Mouse (Mus musculus): Measurements from ENCODE around the gene Fam98c. TPM values are rescaled to one million over a fixed set of nuclear protein-coding genes. Genes with fewer than 3 reads are reported as not detected.
A peak's percentile ranks its signal among the peaks of the same experiment; 100 is the strongest.

The Fam98c gene
- polyA plus RNA-seq, 1 experiment from 2014 or later: 17.3 TPM

DNA sequence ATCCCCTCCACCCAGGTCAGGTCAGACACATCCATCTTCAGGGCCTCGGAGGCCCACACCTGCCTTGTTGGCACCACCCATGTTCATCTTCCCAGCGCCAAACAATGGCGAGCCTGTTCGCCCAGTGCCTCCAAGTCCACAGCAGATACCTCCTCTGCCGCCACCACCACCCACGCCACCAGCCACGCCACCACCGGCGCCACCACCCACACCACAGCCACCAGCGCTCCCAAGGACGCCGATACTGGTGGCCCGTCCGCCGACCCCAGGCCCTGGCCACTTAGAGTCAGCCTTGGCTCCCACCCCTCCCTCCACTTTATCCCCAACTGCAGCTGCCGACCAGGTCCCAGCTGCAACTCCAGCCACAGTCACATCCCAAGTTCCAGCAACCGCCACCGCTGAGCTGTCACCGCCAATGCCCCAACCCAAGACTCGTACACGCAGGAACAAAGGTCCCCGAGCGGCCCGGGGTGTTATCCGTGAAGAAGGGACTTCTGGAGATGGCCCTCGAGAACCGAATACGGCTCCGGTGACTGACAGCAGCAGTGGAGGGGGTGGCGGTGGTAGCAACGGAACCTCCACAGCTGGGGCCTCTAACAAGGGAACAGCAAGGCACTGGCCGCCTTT lies 16.5 kb upstream of the Fam98c start:
- DNase-seq (ENCODE audit: low spot score) (peak; percentile 46), ATAC-seq (replicated peaks; ENCODE audit: low FRiP score) (no peak)
- Histone ChIP-seq H3K27me3 (replicated peaks; ENCODE audit: control insufficient read depth, insufficient read depth, low read length) (peaks cover 50% of the 10 kb centered on the region), H3K4me1 (replicated peaks; ENCODE audit: control insufficient read depth, insufficient read depth, low read length) (peaks cover 26% of the 10 kb centered on the region), H3K4me2 (peak overlapping the region; percentile 87), H3K4me3 (ENCODE audit: low read depth, low read length) (no peak overlapping the region), H3K36me3 (ENCODE audit: control insufficient read depth, insufficient read depth, low read length) (peaks cover 24% of the 10 kb centered on the region), H3K9ac (ENCODE audit: low read depth, low read length) (no peak overlapping the region), H3K27ac (ENCODE audit: low read depth, low read length) (no peak overlapping the region), H3K9me3 (ENCODE audit: control insufficient read depth, low read length) (no peaks in the 10 kb centered on the region)
- 37% methylated on average over 32 of the region's 32 CpGs for WGBS

DNA sequence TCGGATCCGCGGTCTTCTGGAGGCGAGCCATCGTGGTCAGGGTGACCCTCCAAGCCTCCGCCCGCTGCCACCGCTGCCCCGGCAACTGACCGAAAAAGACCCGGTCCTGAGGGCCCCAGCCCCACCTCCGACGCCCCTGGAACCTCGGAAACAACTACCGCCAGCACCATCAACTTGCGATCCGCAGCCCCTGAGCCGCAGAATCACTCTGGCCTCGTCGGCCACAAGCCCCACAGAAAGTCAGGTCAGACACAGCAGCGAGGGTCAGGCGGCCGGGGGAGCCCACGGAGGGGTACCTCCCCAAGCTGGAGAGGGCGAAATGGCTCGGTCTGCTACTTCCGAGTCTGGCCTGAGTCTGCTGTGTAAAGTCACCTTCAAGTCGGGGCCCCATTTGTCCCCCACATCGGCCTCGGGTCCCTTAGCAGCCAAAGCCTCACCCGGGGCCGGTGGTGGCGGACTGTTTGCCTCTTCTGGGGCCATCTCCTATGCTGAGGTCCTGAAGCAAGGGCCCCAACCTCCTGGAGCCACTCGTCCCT lies 15.6 kb upstream of the Fam98c start:
- Histone ChIP-seq H3K36me3 (ENCODE audit: control insufficient read depth, insufficient read depth, low read length) (peaks cover 24% of the 10 kb centered on the region), H3K9ac (ENCODE audit: low read depth, low read length) (peak overlapping the region; percentile 56), H3K4me1 (replicated peaks; ENCODE audit: control insufficient read depth, insufficient read depth, low read length) (peaks cover 26% of the 10 kb centered on the region), H3K9me3 (ENCODE audit: control insufficient read depth, low read length) (no peaks in the 10 kb centered on the region), H3K27me3 (replicated peaks; ENCODE audit: control insufficient read depth, insufficient read depth, low read length) (peaks cover 56% of the 10 kb centered on the region), H3K4me3 (ENCODE audit: low read depth, low read length) (peak overlapping the region; percentile 52), H3K4me2 (peak overlapping the region; percentile 87), H3K27ac (ENCODE audit: low read depth, low read length) (no peak overlapping the region)
- ATAC-seq (replicated peaks; ENCODE audit: low FRiP score) (no peak), DNase-seq (ENCODE audit: low spot score) (no peak)
- WGBS: 8% methylated on average over 34 of the region's 34 CpGs

DNA sequence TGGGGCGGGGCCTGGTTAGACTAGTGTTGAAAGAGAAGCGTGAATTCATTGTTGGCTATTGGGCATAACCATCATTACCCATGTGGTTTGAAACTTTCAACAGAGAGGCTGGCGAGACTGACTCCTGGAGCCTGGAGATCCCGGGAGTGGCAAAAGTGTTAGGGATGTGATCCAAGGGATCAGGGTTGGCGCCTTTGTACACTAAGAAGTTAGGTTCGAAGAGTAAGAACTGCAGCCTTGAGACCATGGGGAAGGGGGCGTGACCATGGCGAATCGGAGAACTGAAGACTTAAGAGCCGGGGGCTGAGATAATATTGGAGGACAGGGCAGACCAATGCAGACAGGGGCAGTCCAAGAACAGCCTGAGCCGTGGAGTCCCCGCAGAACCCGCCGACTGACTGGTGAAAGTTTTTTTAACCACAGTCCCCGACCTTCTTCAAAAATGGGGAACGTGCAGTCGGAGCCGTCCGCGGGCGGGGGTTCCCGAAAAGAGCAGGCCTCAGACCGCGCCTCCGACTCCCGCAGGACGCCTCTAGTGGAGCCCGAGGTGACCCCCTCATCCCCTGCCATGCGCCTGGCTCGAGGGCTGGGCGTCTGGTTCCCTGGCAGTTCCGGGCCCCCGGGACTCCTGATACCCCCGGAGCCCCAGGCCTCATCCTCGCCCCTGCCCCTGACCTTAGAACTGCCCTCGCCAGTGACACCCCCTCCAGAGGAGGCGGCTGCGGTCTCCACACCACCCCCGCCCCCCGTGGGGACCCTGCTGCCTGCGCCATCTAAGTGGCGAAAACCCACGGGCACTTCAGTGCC lies 14.9 kb upstream of the Fam98c start:
- peaks cover 56% of the 10 kb centered on the region for H3K27me3 ChIP-seq (replicated peaks; ENCODE audit: control insufficient read depth, insufficient read depth, low read length)
- H3K4me1 ChIP-seq (replicated peaks; ENCODE audit: control insufficient read depth, insufficient read depth, low read length): peaks cover 26% of the 10 kb centered on the region
- WGBS: 2% methylated on average over 43 of the region's 43 CpGs
- no peaks in the 10 kb centered on the region for H3K9me3 ChIP-seq (ENCODE audit: control insufficient read depth, low read length)
- peak overlapping the region; percentile 52 for H3K4me3 ChIP-seq (ENCODE audit: low read depth, low read length)
- H3K4me2 ChIP-seq: peak overlapping the region; percentile 87
- ATAC-seq (replicated peaks; ENCODE audit: low FRiP score): peak; percentile 15; the same call in 1 of the 2 replicates
- H3K36me3 ChIP-seq (ENCODE audit: control insufficient read depth, insufficient read depth, low read length): peaks cover 21% of the 10 kb centered on the region
- H3K27ac ChIP-seq (ENCODE audit: low read depth, low read length): no peak overlapping the region
- DNase-seq (ENCODE audit: low spot score): no peak
- peak overlapping the region; percentile 56 for H3K9ac ChIP-seq (ENCODE audit: low read depth, low read length)

DNA sequence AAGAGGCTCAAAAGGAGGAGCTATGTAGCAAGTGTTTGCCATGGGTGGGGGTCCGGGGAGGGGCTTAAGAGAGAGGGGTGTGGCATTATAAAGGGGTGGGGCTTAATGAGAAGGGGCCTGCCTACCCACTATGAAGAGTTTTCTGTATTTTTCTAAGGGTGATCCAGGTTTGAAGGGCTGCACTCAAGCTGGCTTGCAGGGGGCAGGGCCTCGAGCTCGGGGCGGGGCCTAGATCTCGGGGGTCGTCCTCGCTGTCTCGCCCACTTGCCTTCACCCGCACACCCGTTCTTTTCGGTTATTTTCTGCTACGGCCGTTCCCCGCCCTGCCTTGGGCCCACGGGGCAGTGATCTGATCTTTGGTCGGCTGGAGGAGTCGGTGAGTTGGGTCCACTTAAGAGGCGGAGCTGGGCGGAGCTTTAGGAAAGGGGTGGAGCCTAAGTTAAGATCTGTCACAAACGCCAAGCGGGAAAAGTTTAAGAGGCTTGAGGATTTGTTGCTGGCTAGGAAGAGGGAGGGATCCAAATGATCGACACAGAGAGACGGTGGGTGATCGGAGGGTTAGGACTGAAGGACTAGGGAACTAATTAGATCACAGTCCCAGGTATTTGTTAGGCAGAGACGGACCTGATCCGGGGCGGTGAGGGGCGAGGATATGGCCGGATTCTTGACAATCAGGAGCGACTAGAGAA lies 14.2 kb upstream of the Fam98c start, which contains the start of the genes Ggn and Spred3:
Gene Ggn, plus strand, starts transcription at position 145 of the 689 bp plus-strand sequence.
Gene Spred3, minus strand, starts transcription at position 346 of the 689 bp plus-strand sequence.
- Histone ChIP-seq H3K4me3 (ENCODE audit: low read depth, low read length) (peak within 1 kb of the TSS; percentile 52), H3K36me3 (ENCODE audit: control insufficient read depth, insufficient read depth, low read length) (peaks cover 16% of the 10 kb centered on the region; the same call in 1 of the 2 replicates), H3K9me3 (ENCODE audit: control insufficient read depth, low read length) (no peaks in the 10 kb centered on the region), H3K4me2 (peak within 1 kb of the TSS; percentile 87), H3K27me3 (replicated peaks; ENCODE audit: control insufficient read depth, insufficient read depth, low read length) (peaks cover 56% of the 10 kb centered on the region), H3K4me1 (replicated peaks; ENCODE audit: control insufficient read depth, insufficient read depth, low read length) (peaks cover 26% of the 10 kb centered on the region), H3K9ac (ENCODE audit: low read depth, low read length) (peak within 1 kb of the TSS; percentile 56), H3K27ac (ENCODE audit: low read depth, low read length) (peak within 1 kb of the TSS; percentile 34; the same call in 1 of the 2 replicates)
- ATAC-seq (replicated peaks; ENCODE audit: low FRiP score) (peak; percentile 55), DNase-seq (ENCODE audit: low spot score) (peak; percentile 79)
- under 1% methylated on average over 30 of the region's 30 CpGs for WGBS

DNA sequence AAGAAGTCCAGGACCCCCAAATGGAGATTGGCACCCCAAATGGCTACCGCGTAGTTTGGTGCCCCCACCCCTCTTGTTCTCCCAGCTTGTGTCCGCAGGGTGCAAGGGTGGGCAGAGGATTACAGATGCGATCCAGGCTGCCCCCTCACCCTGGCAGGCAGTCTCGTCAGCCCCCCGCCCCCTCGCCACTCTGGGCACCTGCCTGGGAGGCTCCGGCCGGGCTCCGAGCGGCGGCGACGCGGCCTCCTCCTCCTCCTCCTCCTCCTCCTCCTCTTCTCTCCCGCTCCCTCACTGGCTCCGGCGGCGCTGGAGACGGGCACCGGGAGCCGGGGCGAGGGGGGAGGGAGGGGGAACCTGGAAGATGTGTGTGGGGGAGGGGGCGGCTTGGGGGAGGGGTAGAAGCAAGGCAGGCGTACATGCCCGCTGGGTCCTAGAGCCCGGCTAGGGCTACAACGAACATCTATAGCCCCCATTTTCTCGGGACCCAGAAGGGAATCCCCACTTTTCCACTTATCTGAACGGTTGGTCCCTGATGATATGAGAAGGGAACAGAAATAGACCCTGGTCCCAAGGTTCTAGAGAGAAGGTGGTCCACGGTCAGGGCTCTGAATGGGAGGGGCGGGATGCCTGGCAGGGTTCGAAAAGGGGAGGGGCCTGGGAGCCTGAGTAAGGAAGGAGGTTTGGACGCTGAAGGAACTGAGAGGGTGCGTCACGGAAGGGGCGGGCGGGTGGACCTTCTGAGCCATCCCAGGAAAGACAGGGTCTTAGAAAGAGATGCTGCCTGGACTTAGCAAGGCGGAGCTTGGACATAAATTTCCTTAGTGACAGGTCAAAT lies 13.4 kb upstream of the Fam98c start:
- Histone ChIP-seq H3K27me3 (replicated peaks; ENCODE audit: control insufficient read depth, insufficient read depth, low read length) (peaks cover 56% of the 10 kb centered on the region), H3K4me1 (replicated peaks; ENCODE audit: control insufficient read depth, insufficient read depth, low read length) (peaks cover 26% of the 10 kb centered on the region), H3K9me3 (ENCODE audit: control insufficient read depth, low read length) (no peaks in the 10 kb centered on the region), H3K36me3 (ENCODE audit: control insufficient read depth, insufficient read depth, low read length) (peaks cover 10% of the 10 kb centered on the region; the same call in 1 of the 2 replicates), H3K27ac (ENCODE audit: low read depth, low read length) (no peak overlapping the region), H3K9ac (ENCODE audit: low read depth, low read length) (peak overlapping the region; percentile 56), H3K4me3 (ENCODE audit: low read depth, low read length) (peak overlapping the region; percentile 52), H3K4me2 (peak overlapping the region; percentile 87)
- ATAC-seq (replicated peaks; ENCODE audit: low FRiP score) (peak; percentile 58), DNase-seq (ENCODE audit: low spot score) (peak; percentile 78)
- WGBS: 0% methylated on average over 30 of the region's 39 CpGs

DNA sequence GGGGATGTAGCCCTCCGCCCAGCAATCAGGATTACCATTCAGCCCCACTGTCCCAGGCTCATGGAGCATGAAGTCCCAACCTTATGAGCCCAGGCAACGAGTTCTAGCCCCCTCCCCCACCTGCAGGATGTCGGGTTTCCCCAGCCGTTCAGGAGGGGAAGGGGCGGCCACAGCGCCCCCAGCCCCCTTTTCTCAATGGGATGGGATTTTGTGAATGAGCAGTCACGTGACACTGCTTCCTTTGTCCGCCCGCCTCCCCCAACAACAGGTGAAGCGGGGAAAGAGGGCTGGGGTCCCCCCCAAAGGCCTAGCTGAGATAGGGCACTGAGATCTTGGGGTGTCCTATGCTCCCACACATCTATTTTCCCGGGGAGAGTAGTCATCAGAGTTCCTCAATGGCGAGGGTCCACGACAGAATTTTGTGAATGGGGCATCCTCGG lies 12.8 kb upstream of the Fam98c start:
- peaks cover 55% of the 10 kb centered on the region for H3K27me3 ChIP-seq (replicated peaks; ENCODE audit: control insufficient read depth, insufficient read depth, low read length)
- peak overlapping the region; percentile 52 for H3K4me3 ChIP-seq (ENCODE audit: low read depth, low read length)
- no peak for DNase-seq (ENCODE audit: low spot score)

DNA sequence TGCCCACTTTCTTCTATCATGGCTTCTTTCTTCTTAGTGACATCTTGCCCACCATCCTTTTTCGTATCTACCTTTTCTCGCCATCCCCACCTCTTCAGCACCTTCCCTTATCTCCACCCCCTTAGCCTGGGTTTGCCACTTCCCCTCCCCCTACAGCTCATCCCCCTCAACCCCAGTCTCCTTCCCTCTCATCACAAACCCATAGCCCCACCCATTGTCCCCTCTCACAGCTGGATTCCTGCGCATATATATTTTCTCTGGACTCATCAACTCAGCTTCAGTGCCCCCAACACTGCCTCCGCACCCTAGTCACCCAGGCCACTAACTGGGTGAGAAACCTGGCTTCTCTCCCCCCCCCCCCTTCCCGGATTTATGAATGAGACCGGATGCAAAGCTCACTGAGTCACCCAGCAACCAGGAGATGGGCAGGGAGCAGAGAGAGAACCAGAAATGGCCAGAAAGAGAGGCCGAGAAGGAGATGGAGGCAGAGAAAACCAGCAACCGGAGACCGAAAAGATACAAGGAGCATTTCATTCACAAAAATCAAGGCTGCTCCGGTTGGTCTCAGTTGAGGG lies 12.2 kb upstream of the Fam98c start:
- Histone ChIP-seq H3K36me3 (ENCODE audit: control insufficient read depth, insufficient read depth, low read length) (peaks cover 2% of the 10 kb centered on the region; the same call in 1 of the 2 replicates), H3K4me1 (replicated peaks; ENCODE audit: control insufficient read depth, insufficient read depth, low read length) (peaks cover 26% of the 10 kb centered on the region), H3K9ac (ENCODE audit: low read depth, low read length) (no peak overlapping the region), H3K27ac (ENCODE audit: low read depth, low read length) (no peak overlapping the region), H3K4me2 (peak overlapping the region; percentile 87), H3K4me3 (ENCODE audit: low read depth, low read length) (peak overlapping the region; percentile 52), H3K9me3 (ENCODE audit: control insufficient read depth, low read length) (no peaks in the 10 kb centered on the region), H3K27me3 (replicated peaks; ENCODE audit: control insufficient read depth, insufficient read depth, low read length) (peaks cover 49% of the 10 kb centered on the region)
- ATAC-seq (replicated peaks; ENCODE audit: low FRiP score) (no peak), DNase-seq (ENCODE audit: low spot score) (no peak)
- 6% methylated on average over 10 of the region's 10 CpGs for WGBS

More for the DNA sequence above, 12.8 kb upstream of the Fam98c start:
- Histone ChIP-seq H3K4me2 (peak overlapping the region; percentile 87), H3K27ac (ENCODE audit: low read depth, low read length) (no peak overlapping the region), H3K9me3 (ENCODE audit: control insufficient read depth, low read length) (no peaks in the 10 kb centered on the region), H3K36me3 (ENCODE audit: control insufficient read depth, insufficient read depth, low read length) (peaks cover 6% of the 10 kb centered on the region; the same call in 1 of the 2 replicates), H3K4me1 (replicated peaks; ENCODE audit: control insufficient read depth, insufficient read depth, low read length) (peaks cover 26% of the 10 kb centered on the region), H3K9ac (ENCODE audit: low read depth, low read length) (no peak overlapping the region)
- ATAC-seq (replicated peaks; ENCODE audit: low FRiP score): no peak
- 1% methylated on average over 14 of the region's 14 CpGs for WGBS

All from liver, embryonic 11.5 days (tissue).